Mouse (Mus musculus) cortical plate, adult 2 months (tissue): ENCODE results near the gene Btbd2.

Experiments used
- CTCF ChIP-seq: fragments of 200-500 bp; IDR thresholded peaks from 2 replicates; pipeline ENCODE4 v1.5.1; 2011; ENCODE audit warnings: mild to moderate bottlenecking, control low read depth, low read length; ENCODE audit not compliant: insufficient read depth; ENCODE audit errors: extremely low read depth
- POLR2A ChIP-seq: fragments of 200-500 bp; IDR thresholded peaks from 2 replicates; pipeline ENCODE4 v1.6.1; 2011; ENCODE audit warnings: mild to moderate bottlenecking, low read length, control low read depth; ENCODE audit not compliant: insufficient read depth; ENCODE audit errors: extremely low read depth

DNA sequence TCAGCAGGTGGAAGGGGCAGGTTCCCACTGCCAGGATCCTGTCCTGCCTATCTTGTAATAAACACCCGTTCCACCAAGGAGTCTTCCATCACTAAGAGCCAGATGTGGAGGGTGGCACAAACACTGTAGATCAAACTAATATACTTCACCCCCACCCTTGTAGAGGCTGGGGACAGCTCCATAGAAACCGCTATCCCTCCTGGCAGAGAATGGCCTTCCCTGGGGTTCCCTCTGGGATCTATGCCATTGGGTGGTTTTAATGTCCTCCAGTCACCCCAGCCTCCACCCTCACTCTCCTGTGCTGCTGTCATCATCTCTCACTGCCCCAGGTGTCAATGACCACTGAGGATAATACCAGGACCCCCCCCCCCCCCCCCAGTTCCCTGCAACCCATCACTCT, 13.7 kb upstream of the Btbd2 start:
- no peak for TF ChIP-seq POLR2A
- no peak for TF ChIP-seq CTCF
